Mouse (Mus musculus): ENCODE results near the gene Mybl2. TPM values are rescaled to one million over a fixed set of nuclear protein-coding genes. Genes with fewer than 3 reads are reported as not detected.

The Mybl2 gene
- 1 to 10 TPM; 8.7 to 8.8 TPM for polyA plus RNA-seq (2017; shearing (Covaris generic))

GRCm38 (mm10) chr2:163054335-163054840 lies at the start of gene Mybl2:
Gene Mybl2, plus strand, starts transcription at chr2:163054687.

GRCm38 (mm10) chr2:163016916-163017743 lies 37.4 kb upstream of the Mybl2 start, which contains the start of gene Ift52:
Gene Ift52, plus strand, starts transcription at chr2:163017354.

GRCm38 (mm10) chr2:163087728-163088127 lies 33.2 kb downstream of the Mybl2 start, which contains the start of gene Gtsf1l:
Gene Gtsf1l, minus strand, starts transcription at chr2:163087855.

Other genes starting within 250 kb of the Mybl2 start
- 100 to 1,000 TPM; 125 to 154 TPM for gene Srsf6, start 123.2 kb upstream of the Mybl2 start, polyA plus RNA-seq (2017; shearing (Covaris generic))
- gene L3mbtl1, start 111.2 kb upstream of the Mybl2 start, polyA plus RNA-seq (2017; shearing (Covaris generic)) = under 1 TPM in 1 of 2 experiments, not detected in 1; 0.05 TPM
- gene Sgk2, start 67.4 kb upstream of the Mybl2 start, polyA plus RNA-seq (2017; shearing (Covaris generic)) = under 1 TPM in 1 of 2 experiments, not detected in 1; 0.17 TPM
- 10 to 100 TPM; 61.5 to 62.6 TPM for gene Ift52, start 37.3 kb upstream of the Mybl2 start, polyA plus RNA-seq (2017; shearing (Covaris generic))
- gene Gtsf1l, start 33.2 kb downstream of the Mybl2 start, polyA plus RNA-seq (2017; shearing (Covaris generic)) = not detected
- gene Tox2, start 148.4 kb downstream of the Mybl2 start, polyA plus RNA-seq (2017; shearing (Covaris generic)) = 10 to 100 TPM; 12.9 to 33.0 TPM

Measured in activated CD4-positive, CD25-positive, alpha-beta regulatory T cell (primary cell).